Mouse (Mus musculus) lung, embryonic 16.5 days (tissue): ENCODE measurements around the gene Btbd3. TPM values are rescaled to one million over a fixed set of nuclear protein-coding genes. Genes with fewer than 3 reads are reported as not detected.
"Not testable (repeated sequence)": the region's sequence is repeated elsewhere in the genome, so short reads cannot be mapped to it uniquely, and the experiment has no call there.

ENCODE experiments used
- ATAC-seq: fragments of 200-750 bp; cut with Nextera tagmentation; 2 replicates; pipeline ENCODE4 v1.8.0; 2017; ENCODE audit warnings: low read depth, mild to moderate bottlenecking, moderate library complexity
- H3K27ac ChIP-seq: fragments of 300-500 bp; sonication (generic); 2 replicates; pipeline ENCODE4 v1.5.1; 2014; ENCODE audit warnings: mild to moderate bottlenecking, control low read depth, low read length
- H3K27me3 ChIP-seq: fragments of 300-500 bp; sonication (generic); 2 replicates; pipeline ENCODE4 v1.6.1; 2014; ENCODE audit warnings: low read depth, low read length, mixed read lengths; ENCODE audit not compliant: control insufficient read depth, insufficient read depth
- H3K36me3 ChIP-seq: fragments of 300-500 bp; sonication (generic); 2 replicates; pipeline ENCODE4 v1.6.1; 2014; ENCODE audit warnings: low read length; ENCODE audit not compliant: control insufficient read depth, insufficient read depth
- H3K4me1 ChIP-seq: fragments of 300-500 bp; sonication (generic); replicated peaks from 2 replicates; pipeline ENCODE4 v1.6.1; 2014; ENCODE audit warnings: low read length, mixed read lengths; ENCODE audit not compliant: control insufficient read depth, insufficient read depth
- H3K4me2 ChIP-seq: fragments of 300-500 bp; sonication (generic); 2 replicates; pipeline ENCODE4 v1.6.1; 2014; ENCODE audit warnings: low read depth, low read length, control low read depth
- H3K4me3 ChIP-seq: fragments of 300-500 bp; sonication (generic); 2 replicates; pipeline ENCODE4 v1.5.1; 2014; ENCODE audit warnings: mild to moderate bottlenecking, low read length, control low read depth
- H3K9ac ChIP-seq: fragments of 300-500 bp; sonication (generic); 2 replicates; pipeline ENCODE4 v1.6.1; 2014; ENCODE audit warnings: low read length, control low read depth
- H3K9me3 ChIP-seq: fragments of 300-500 bp; sonication (generic); 2 replicates; pipeline ENCODE4 v1.6.1; 2016; ENCODE audit warnings: low read length; ENCODE audit not compliant: control insufficient read depth
- WGBS: fragments of 180-500 bp; shearing (Covaris S2); extraction: QIAGEN DNeasy Blood & Tissue Kit; methylation state at CpG from one replicate; pipeline ENCODE4 v1.1.7; 2014; 5-methylcytosine and 5-hydroxymethylcytosine counted together
- polyA plus RNA-seq: library from polyadenylated mRNA; unstranded; fragments of >200 nt; fragmentation: Nextera tagmentation; extraction: Ambion mirVana; gene quantifications from 2 replicates; pipeline ENCODE4 v1.2.1, GENCODE M21; 2015

The Btbd3 gene
- polyA plus RNA-seq, 1 experiment from 2014 or later = 52.8 TPM

DNA sequence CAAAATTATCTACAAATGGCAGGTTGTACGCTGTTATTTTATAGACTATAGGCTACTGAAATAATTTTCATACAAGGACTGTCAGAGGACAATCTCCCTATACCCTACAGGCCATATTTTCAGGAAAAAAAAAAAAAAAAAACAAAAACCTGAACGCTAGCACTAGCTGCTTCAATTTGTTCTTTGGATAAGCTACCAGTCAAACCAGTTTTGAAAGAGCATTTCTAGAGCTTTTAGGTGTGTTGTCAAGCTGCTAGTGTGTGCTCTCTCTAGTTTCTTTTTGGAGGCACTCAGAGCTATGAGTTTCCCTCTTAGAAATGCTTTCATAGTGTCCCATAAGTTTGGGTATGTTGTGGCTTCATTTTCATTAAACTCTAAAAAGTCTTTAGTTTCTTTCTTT lies 77.8 kb downstream of the Btbd3 start:
- not testable (repeated sequence) for H3K4me1 ChIP-seq, H3K9ac ChIP-seq, H3K4me3 ChIP-seq, H3K36me3 ChIP-seq, H3K4me2 ChIP-seq, H3K27me3 ChIP-seq, H3K9me3 ChIP-seq
- peak; percentile 36; the same call in 1 of the 2 replicates for ATAC-seq
- 0 out of 2 replicates have a peak overlapping the region, but pooled peaks have one; percentile 39 for H3K27ac ChIP-seq
- WGBS = 62% methylated on average over 2 of the region's 2 CpGs

DNA sequence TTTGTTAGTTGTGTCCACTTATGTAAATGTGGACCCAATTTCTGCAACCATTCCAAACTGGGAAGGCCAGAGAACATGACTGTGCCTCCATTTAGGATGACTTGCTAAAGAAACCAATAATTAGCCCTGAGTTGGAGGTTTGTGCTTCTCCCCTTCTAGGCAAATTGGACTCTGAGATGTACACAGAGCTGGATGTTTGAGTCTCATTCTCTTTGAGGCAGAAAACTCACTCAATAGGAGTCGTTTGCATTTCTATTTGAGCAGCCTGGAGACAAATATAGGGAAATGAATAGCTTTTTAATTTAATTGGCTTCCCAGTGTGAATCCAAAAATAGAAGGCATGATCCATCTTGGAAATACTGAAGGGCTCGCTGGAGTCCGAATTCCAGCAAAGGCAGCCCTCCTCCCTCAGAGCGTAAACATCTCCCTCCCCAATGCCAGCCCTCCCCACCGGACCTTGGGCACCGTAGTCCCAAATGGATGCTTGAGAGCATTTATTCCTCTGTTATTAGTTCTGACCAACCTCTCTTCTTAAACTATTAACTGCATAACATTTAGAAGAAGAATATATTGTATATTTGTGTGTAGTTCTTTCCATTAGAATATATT lies 81.6 kb downstream of the Btbd3 start:
- 59% methylated on average over 6 of the region's 6 CpGs for WGBS
- no peaks in the 10 kb centered on the region for H3K36me3 ChIP-seq
- H3K9me3 ChIP-seq = no peaks in the 10 kb centered on the region
- H3K4me3 ChIP-seq = no peak overlapping the region
- no peak overlapping the region for H3K27ac ChIP-seq
- no peak overlapping the region for H3K4me2 ChIP-seq
- H3K4me1 ChIP-seq = no peaks in the 10 kb centered on the region
- ATAC-seq = no peak
- no peak overlapping the region for H3K9ac ChIP-seq
- H3K27me3 ChIP-seq = no peaks in the 10 kb centered on the region

DNA sequence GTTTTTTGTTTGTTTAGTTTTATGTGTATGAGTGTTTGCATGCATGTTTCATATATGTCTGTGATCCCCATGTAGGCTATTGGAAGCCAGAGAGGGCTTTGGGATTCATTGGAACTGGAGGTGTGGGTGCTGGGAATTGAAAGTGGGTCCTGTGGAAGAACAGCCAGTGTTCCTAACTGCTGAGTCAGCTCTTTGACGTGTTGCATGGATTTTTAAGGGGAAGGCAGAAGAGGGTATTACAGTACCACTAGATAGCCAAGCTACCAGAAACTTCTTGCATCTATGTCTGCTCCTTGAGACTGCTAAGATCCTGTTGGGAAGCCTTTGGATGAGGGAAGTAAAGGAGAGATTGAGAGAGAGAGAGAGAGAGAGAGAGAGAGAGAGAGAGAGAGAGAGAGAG lies 82.2 kb downstream of the Btbd3 start:
- no peak overlapping the region for H3K4me3 ChIP-seq
- no peaks in the 10 kb centered on the region for H3K9me3 ChIP-seq
- 43% methylated on average over 1 of the region's 1 CpGs for WGBS
- no peak overlapping the region for H3K27ac ChIP-seq
- H3K4me2 ChIP-seq = no peak overlapping the region
- no peaks in the 10 kb centered on the region for H3K27me3 ChIP-seq
- H3K9ac ChIP-seq = no peak overlapping the region
- no peaks in the 10 kb centered on the region for H3K36me3 ChIP-seq
- ATAC-seq = no peak
- H3K4me1 ChIP-seq = no peaks in the 10 kb centered on the region

DNA sequence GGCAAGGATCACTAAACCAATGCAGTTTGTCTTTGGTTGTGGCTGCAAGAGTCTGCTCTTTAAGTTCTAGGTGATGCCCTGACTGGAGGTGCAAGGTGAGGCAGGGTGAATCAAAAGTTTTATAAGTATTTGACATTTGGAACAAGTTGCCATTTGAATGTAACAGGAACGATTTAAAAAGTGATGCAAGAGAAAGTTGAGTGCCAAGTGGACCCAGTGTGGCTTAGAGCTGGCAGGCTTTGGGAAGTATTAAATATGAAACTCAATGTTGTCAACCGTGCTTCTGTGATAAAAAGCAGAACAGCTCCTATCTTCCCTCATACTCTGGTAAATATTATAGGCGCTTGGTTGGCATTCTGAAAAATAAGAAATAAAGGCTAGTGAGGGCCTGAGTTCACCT lies 99.0 kb downstream of the Btbd3 start:
- no peaks in the 10 kb centered on the region for H3K9me3 ChIP-seq
- H3K27me3 ChIP-seq = no peaks in the 10 kb centered on the region
- no peaks in the 10 kb centered on the region for H3K4me1 ChIP-seq
- H3K27ac ChIP-seq = no peak overlapping the region
- 75% methylated on average over 3 of the region's 3 CpGs for WGBS
- ATAC-seq = no peak
- no peaks in the 10 kb centered on the region for H3K36me3 ChIP-seq
- H3K9ac ChIP-seq = no peak overlapping the region
- no peak overlapping the region for H3K4me3 ChIP-seq
- no peak overlapping the region for H3K4me2 ChIP-seq

DNA sequence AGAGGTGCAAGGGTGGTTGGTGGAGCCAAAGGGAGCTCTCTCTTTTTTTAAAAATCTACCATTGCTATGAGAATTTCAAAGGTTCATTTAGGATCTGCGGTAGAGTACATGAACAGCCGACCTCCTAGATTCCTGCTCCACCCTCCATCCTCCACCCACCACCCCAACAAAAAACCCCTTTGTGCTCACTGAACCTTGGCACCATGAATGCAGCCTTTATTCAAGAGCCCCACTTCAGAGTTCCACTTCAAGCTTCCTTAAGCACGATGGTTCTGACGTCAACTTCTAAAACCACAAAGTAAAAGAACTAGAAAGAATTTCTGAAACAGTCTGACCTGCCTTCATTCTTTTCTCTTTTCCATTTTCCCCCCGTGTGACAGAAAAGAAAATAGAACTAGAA lies 106.1 kb downstream of the Btbd3 start:
- no peak overlapping the region for H3K4me3 ChIP-seq
- H3K4me2 ChIP-seq = no peak overlapping the region
- H3K9ac ChIP-seq = no peak overlapping the region
- 49% methylated on average over 5 of the region's 5 CpGs for WGBS
- no peaks in the 10 kb centered on the region for H3K27me3 ChIP-seq
- peak overlapping the region; percentile 87 for H3K27ac ChIP-seq
- 0 out of 2 replicates have a peak, but pooled peaks cover 5% of the 10 kb centered on the region for H3K4me1 ChIP-seq
- peak; percentile 95 for ATAC-seq
- H3K36me3 ChIP-seq = no peaks in the 10 kb centered on the region
- no peaks in the 10 kb centered on the region for H3K9me3 ChIP-seq

DNA sequence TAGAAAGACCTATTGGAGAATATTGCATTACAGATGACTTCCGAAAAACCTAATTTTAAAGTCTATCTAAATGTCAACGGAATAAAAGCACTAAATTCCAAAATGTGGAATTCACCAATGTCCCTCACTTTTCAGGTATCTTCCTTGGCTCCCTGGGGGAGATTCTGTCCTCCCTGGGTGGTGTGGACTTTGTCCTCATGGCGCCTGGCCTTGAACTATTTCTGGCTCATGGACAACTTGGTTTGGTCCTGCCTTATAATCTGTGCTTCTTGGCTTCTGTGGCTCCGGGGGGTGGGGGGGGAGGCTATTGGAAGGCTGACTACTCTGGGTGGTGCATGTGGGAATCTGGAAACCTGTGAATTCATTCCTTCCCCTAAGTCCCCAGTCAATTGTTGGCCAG lies 109.0 kb downstream of the Btbd3 start:
- no peaks in the 10 kb centered on the region for H3K27me3 ChIP-seq
- H3K4me3 ChIP-seq = no peak overlapping the region
- no peaks in the 10 kb centered on the region for H3K36me3 ChIP-seq
- no peak overlapping the region for H3K27ac ChIP-seq
- no peak overlapping the region for H3K4me2 ChIP-seq
- ATAC-seq = no peak
- 0 out of 2 replicates have a peak, but pooled peaks cover 5% of the 10 kb centered on the region for H3K4me1 ChIP-seq
- H3K9me3 ChIP-seq = no peaks in the 10 kb centered on the region
- WGBS = 69% methylated on average over 4 of the region's 4 CpGs
- H3K9ac ChIP-seq = no peak overlapping the region

DNA sequence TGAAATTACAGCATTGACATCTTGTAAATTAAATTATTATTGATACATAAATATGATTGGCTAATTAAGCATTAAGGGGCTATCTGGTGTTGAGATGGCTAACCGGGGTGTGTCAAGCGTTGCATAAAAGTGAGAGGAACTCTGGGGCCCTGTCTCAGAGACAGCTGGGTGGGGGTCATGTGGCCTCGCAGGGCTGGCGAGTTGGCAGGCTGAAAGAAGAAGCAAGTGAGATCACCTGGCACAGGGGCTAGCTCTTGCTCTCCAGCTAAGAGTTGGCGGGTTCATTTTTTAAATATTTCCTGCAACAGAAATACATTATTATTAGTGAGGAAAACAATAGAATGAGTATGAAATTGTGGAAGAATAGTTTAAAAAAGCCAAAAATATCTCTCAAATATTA lies 118.2 kb downstream of the Btbd3 start:
- Histone ChIP-seq H3K36me3 (no peaks in the 10 kb centered on the region), H3K27me3 (no peaks in the 10 kb centered on the region), H3K4me3 (no peak overlapping the region), H3K9ac (no peak overlapping the region), H3K9me3 (no peaks in the 10 kb centered on the region), H3K4me1 (no peaks in the 10 kb centered on the region), H3K4me2 (no peak overlapping the region), H3K27ac (no peak overlapping the region)
- ATAC-seq = no peak
- WGBS = 73% methylated on average over 5 of the region's 5 CpGs

DNA sequence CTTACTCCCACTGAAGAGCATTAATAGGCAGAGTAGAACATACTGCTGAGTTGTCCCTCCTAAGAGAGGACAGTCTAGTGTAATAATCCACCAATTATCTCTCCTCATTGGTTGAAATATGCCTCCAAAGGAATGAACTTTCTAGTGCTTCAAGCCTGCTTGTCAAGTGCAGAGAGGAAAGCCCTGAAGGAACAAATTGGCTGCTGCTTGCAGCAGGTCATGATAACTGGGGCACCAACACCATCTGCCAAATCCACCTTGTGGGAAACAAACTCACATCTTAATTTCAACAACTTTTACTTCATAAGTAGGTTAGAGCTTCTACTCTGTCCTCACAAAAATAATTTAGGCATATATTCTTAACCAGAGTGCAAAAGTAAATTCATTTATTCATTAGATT lies 122.5 kb downstream of the Btbd3 start:
- no peak for ATAC-seq
- Histone ChIP-seq H3K4me1 (no peaks in the 10 kb centered on the region), H3K4me2 (no peak overlapping the region), H3K4me3 (no peak overlapping the region), H3K27ac (no peak overlapping the region), H3K9me3 (no peaks in the 10 kb centered on the region), H3K36me3 (no peaks in the 10 kb centered on the region), H3K9ac (no peak overlapping the region), H3K27me3 (no peaks in the 10 kb centered on the region)

DNA sequence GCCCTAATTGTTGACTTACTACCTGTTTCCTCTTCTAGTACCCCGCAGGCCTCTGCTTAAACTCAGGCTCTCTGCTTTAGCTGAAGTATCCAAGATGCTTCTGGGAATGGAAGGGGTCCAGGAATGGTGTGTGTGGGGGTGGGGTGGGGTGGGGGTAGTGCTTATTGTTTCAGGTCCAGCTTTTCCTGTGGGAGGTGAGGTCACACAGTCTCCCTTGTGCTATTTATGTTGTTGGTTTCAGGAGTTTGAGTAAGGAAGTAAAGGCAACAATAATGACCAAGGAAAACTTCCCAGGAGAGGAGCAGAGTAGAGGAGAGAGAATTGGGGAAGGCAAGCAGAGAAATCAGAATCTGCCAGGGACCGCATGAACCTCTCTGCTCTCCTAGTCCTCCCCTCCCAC lies 128.4 kb downstream of the Btbd3 start:
- no peak for ATAC-seq
- Histone ChIP-seq H3K36me3 (no peaks in the 10 kb centered on the region), H3K27me3 (no peaks in the 10 kb centered on the region), H3K4me3 (no peak overlapping the region), H3K4me1 (no peaks in the 10 kb centered on the region), H3K27ac (no peak overlapping the region), H3K4me2 (no peak overlapping the region), H3K9me3 (no peaks in the 10 kb centered on the region), H3K9ac (no peak overlapping the region)
- WGBS = 61% methylated on average over 2 of the region's 2 CpGs

DNA sequence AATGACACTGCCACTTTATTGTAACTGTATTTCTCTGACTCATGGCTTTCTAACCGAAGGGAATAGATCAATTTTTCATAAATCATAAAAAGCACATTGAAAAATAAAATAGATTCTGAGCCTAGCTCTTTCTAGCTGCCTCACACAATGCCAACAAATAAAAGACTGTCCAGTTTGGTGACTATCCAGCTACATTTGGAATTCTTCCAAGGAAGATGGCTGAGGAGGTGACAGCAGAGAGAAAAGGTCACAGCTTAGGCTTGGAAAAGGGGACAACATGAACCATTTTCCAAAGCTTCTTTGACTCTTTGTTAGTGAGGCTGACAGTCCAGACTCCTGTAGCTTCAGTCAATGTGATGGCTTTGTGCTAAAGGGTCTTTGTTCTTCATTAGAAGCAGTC lies 132.2 kb downstream of the Btbd3 start:
- no peak overlapping the region for H3K4me3 ChIP-seq
- H3K4me2 ChIP-seq = no peak overlapping the region
- no peaks in the 10 kb centered on the region for H3K9me3 ChIP-seq
- ATAC-seq = no peak
- no peak overlapping the region for H3K27ac ChIP-seq
- H3K36me3 ChIP-seq = no peaks in the 10 kb centered on the region
- 48% methylated on average over 1 of the region's 1 CpGs for WGBS
- H3K4me1 ChIP-seq = no peaks in the 10 kb centered on the region
- no peaks in the 10 kb centered on the region for H3K27me3 ChIP-seq
- H3K9ac ChIP-seq = no peak overlapping the region
